Mouse (Mus musculus) brain, adult 2 months (tissue): ENCODE data around the gene Tjp3.

Source experiments
- DNase-seq: peaks from one replicate; pipeline ENCODE4 v3.0.0; 2011; ENCODE audit warnings: low read depth, low spot score

Tjp3 gene

DNA sequence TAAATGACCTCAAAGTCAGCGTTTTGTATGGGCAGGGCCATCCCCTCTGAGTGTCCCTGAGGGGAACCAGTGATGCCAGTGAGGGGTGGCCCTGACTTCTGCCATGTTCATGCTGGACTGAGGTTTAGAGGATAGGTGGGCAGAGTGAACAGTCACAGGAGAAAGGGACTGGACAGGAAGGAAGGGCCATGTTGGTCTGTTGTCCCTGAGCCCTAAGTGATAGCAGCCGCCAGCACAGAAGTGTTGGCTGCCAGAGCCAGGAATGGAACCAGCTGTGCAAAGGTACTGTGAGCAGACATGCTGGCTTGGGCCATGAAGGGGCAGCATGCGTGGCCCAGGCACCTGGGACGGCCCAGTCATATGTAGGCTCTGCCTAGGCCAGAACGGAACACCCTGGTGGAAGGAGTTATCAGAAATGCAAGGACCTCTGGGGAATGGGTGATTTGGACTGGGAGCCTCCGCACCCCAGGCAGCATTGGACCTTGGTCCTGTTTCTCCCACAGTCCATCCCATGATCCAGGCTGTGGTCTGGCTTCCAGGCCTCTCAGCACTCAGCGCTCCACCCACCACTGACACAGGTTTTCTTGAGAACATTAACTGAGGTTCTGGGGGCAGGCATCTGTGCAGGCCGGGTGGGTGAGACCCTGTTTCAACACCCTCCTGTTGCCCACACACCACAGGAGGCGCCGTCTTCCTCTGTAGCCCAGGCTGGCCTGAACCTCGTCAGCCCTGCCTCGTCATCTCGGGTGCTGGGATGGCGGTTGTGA is 8.4 kb upstream of the Tjp3 start:
- DNase-seq: no peak

GRCm38 (mm10) chr10:81298369-81299100 is 7.2 kb upstream of the Tjp3 start:
- peak; percentile 90 for DNase-seq

- no peak for DNase-seq
These were observed 6.5 kb upstream of the Tjp3 start for GRCm38 (mm10) chr10:81297845-81298244.

GRCm38 (mm10) chr10:81297246-81297645 is 5.9 kb upstream of the Tjp3 start:
- no peak for DNase-seq

DNA sequence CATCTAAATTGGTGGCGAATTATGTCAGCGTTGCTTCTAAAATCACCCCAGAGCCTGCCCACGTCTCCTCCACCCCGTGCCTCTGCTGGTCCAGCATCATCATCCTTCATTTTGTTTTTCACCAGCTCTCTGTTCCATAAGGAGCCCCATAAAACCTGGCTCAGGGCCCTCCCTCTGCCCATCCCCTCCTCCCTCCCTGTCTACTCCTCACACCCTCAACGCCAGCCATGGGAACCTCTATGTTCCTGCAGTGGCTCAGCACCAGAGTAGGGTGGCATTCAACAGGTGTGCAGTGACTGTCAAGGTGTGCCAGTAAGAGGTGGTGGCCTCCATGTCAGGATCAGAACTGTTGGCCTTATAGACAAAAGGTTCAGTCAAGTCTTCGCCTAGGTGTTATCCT is 3.8 kb upstream of the Tjp3 start:
- DNase-seq: peak; percentile 75

GRCm38 (mm10) chr10:81294442-81294841 is 3.1 kb upstream of the Tjp3 start:
- DNase-seq: peak; percentile 93

GRCm38 (mm10) chr10:81293334-81294030 is 2.1 kb upstream of the Tjp3 start:
- no peak for DNase-seq

- DNase-seq: peak; percentile 100
These were observed 1.4 kb upstream of the Tjp3 start, which contains the start of gene Pip5k1c for GRCm38 (mm10) chr10:81292554-81293333. Gene Pip5k1c, plus strand, starts transcription at chr10:81292963.

DNA sequence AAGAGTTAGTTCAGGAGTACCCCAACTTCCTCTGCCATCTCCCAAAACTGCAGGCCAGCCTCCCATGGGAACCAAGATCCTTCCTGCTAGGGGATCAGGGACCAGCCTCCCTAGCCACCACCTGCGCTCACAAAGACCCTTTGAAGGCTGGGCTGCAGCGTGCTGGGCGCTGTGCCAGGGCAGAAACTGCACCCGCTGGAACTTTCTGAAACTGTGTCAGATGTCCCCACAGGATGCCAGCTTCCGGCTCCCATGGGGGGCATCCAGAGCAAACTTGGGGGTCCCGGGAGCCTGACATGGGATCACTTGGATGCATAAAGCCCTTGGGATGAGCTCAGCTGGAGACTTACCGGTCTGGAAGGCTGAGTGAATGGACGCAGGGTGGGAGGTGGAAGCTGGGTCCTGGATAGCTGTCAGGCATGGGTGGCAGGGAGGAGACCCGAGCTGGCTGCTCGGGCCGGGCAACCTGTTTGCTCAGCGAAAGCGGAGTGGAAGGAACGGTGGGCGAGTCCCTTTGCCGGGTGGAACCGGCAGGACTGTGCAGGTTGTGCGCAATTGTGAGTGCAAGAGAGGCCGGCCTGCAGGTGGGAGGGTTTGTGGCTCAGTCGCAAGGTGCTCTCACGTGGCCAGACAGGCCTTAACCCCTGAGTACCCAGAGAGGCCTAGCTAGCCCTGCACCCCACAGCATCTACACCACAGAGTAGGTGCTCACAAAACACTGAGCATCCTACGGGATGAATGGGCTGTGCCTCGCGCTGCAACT is 502 bp downstream of the Tjp3 start:
- no peak for DNase-seq

GRCm38 (mm10) chr10:81289811-81290210 is 1.6 kb downstream of the Tjp3 start:
- DNase-seq: no peak

- peak; percentile 81 for DNase-seq
These were observed 2.1 kb downstream of the Tjp3 start for GRCm38 (mm10) chr10:81289278-81289677.

- DNase-seq: no peak
These were observed 2.8 kb downstream of the Tjp3 start for GRCm38 (mm10) chr10:81288601-81289000.

- DNase-seq: peak; percentile 66
These were observed 3.7 kb downstream of the Tjp3 start for GRCm38 (mm10) chr10:81287513-81288157.

DNA sequence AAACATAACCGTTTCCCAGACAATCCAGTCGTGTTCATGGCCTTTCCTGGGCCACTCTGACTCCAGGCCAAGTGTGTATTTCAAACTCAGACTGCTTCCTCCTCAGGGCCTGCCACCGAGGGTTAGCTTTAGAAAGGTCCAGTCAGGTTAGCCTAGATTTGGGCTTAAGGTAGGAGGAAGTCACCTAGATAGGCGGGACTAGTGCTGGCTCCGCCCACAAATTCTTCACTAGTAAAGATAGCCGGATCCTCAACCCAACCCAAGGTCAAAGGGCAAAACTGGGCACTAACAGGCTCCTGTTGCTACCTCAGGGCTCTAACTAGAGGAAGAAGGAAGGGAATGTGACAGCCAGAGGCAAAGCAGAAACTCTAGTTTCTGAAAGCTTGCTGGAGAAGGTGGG is 4.8 kb downstream of the Tjp3 start:
- DNase-seq: no peak

DNA sequence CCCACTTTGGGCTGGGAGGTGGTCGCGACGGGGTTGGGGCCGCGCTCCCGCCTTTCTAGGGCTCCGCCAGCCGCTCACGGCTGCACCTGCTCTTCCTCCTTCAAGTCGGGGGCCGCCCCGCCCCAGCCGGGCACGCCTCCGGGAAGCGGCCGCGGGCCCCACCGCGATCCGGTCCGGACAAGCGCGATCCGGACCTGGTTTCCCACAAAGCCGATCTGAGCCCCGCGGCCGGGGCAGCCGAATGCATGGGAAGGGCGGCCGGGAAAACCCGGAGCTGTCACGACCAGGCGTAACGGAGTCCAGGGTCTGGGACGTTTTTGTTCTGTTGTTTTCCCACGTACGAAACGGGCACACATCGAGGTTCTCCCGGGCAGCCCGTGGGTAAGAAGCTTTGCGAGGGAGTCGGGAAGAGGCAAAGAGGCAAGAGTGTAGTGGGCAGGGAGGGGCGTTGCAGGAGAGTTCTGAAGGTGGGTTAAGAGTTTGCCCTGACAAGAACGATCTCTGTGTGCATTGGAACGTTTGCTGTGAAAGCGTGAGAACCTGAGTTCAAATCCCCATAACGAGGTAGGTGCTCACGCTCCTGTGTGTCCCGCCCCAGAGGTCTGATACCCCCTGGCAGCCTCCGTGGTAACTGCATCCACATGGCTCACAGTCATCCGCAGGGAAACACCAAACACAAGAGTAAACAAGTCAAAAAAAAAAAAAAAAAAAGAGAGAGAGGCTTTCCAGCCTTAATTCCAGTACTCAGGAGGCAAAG is 5.5 kb downstream of the Tjp3 start:
- peak; percentile 86 for DNase-seq

- DNase-seq: no peak
These were observed 6.7 kb downstream of the Tjp3 start for GRCm38 (mm10) chr10:81284719-81285118.

DNA sequence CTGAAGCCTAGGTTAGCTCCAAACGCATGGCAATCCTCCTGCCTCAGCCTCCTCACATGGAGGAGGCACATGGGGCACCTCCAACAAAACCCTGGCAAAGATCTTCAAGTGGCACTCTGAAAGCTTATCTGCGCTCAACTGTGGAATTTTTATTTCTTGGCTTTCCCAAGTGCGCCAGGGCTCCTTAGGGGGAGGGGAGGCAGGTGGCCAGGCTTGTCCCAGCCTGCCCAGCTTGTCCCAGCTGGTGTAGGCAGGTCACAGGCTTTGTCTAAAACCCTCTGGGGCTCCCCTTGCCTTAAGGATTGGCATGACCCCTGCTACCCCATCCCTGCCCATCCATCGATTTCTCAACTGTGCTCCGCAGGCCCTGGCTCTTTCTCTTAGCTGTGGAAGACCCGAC is 7.2 kb downstream of the Tjp3 start:
- DNase-seq: no peak

DNA sequence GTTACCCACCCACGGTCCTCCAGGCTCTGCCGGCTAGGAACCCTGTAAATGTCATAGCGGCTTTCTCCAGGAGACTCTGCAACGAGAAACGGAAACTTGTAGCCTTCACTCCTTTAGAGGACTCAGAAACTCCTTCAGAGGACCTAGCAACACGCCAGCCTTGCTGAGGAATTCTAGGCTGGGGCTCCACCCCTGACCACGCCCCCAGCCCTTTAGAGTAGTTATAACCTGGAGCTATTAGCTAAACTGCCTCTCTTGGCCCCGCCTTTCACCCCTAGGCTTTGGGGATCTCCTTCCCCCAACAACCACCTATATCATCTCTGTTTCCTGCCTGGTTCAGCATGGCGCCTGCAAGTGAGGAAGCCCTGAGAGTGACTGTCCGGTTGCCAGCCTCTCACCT is 11.9 kb downstream of the Tjp3 start:
- DNase-seq: no peak

GRCm38 (mm10) chr10:81277676-81278075 is 13.7 kb downstream of the Tjp3 start:
- no peak for DNase-seq

DNA sequence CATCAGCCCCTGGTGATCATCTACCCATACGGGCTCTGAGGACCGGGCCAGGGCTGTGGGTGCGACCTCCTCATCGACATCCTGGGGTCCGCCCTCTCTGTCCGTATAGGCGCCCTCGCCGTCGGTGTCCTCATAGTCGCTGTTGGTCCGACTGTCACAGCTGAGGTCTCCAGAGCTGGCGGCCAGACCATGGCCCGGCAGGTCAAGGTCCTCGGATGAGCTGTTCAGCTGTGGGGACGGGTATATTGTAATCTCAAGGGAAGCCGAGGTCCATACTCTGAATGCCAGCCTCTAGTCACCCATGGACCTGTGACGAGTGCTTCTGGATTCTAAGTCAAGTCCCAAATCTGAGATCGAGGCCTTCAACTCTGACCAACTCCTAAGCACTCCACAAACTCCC is 17.5 kb downstream of the Tjp3 start:
- no peak for DNase-seq
